Mouse (Mus musculus) cortical plate, adult 2 months (tissue): ENCODE data around the gene 1700056E22Rik.

Source experiments
- CTCF ChIP-seq: fragments of 200-500 bp; IDR thresholded peaks from 2 replicates; pipeline ENCODE4 v1.5.1; 2011; ENCODE audit warnings: mild to moderate bottlenecking, control low read depth, low read length; ENCODE audit not compliant: insufficient read depth; ENCODE audit errors: extremely low read depth
- POLR2A ChIP-seq: fragments of 200-500 bp; IDR thresholded peaks from 2 replicates; pipeline ENCODE4 v1.6.1; 2011; ENCODE audit warnings: mild to moderate bottlenecking, low read length, control low read depth; ENCODE audit not compliant: insufficient read depth; ENCODE audit errors: extremely low read depth

- TF ChIP-seq CTCF (no peak), POLR2A (no peak)
Measured at GRCm38 (mm10) chr1:184037802-184038201, 3.7 kb upstream of the 1700056E22Rik start.
